Mouse (Mus musculus): Measurements from ENCODE around the gene Lrrc25.

The Lrrc25 gene

DNA sequence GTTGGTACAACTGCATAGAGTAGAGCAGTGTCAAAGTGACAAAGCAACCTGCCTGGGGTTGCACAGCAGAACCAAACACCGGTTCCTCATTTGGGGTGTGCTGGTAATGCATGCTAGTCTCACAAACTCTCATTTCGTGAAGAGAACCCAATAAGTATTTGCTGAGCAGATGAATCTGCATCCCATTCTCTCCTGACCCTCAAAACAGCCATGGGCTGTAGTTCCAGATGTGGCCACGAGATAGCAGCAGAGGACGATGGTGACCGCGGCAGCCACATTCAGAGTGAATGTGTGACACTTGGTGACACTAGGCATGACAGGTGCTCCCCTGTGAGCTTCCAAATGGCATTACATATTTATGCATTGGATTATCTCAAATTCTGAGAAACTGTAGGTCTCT is 4.1 kb upstream of the Lrrc25 start:
- in situ Hi-C loops (cut with MboI; ENCODE audit: unreplicated experiment in 2 of 2), result loop anchor here (5.0 to 10.0 kb wide), 4 partner anchors 35 to 233 kb away; no protein-coding TSS in a partner anchor

DNA sequence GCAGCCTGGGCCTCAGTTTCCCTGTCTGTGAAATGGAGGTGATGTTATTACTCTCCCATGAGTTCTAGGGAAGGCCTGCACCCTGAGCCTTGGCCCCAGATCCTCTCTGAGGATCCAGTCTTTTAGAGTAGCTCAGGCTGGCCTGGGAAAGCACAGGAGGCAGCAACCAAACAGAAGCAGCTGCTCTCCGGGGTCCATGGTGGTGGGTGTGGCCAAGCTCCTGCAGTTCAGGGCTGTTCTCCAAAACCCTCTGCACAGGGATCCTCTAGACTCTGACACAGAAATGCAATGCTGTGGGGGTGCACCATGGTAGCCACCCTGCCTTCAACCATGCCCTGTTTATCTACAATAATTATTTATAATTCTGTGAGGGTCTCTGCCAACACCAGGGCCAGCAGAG is 2.2 kb upstream of the Lrrc25 start:
- in situ Hi-C loops (cut with MboI; ENCODE audit: unreplicated experiment in 2 of 2), result loop anchor here (5.0 to 10.0 kb wide), 4 partner anchors 34 to 231 kb away; no protein-coding TSS in a partner anchor

DNA sequence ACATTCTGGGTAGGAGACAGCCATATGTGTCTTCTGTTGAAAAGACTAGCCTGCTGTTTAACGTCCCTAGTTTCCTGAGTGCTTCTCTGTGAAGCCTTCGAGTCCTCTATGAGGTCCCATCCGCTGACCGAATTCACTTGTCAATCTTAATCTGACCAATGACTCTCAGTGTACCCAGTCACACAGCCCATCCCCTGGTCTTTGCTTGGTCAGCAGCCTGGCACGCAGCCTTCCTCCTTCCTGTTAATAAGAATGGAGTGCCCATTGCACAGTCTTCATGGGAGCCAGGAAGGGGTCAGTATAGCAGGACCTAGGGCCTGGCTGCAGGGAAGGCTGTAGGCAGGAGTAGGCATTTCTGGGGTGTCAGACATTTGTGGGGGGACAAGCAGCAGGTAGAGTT is 1.5 kb upstream of the Lrrc25 start:
- in situ Hi-C loops (cut with MboI; ENCODE audit: unreplicated experiment in 2 of 2), result loop anchor here (5.0 to 10.0 kb wide), 4 partner anchors 33 to 230 kb away; no protein-coding TSS in a partner anchor

- in situ Hi-C loops (cut with MboI; ENCODE audit: unreplicated experiment in 2 of 2), result loop anchor here (10.0 kb wide), 1 partner anchor 230 kb away; no protein-coding TSS in a partner anchor
Observed at GRCm38 (mm10) chr8:70615281-70615680, 674 bp upstream of the Lrrc25 start.

DNA sequence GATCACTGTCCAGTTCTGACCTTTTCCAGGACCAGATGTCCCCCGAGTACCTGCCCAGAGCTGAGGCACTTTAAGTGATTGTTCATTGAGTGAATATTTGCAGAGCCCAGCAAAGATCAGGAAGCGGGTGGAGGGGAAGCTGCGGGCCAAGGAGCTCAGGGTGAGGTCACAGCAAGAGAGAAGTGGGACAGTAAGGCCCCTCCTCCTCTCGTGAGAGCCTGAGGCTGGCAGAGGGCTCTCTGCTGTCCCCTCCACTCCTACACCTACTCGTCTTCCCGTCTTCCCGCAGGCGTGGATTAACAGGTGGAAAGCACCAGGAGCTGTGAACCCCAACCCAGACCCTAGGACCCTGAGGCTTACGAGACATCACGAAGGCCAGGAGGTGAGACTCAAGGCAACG is 690 bp downstream of the Lrrc25 start:
- in situ Hi-C loops (cut with MboI; ENCODE audit: unreplicated experiment in 2 of 2), result loop anchor here (10.0 kb wide), 1 partner anchor 228 kb away; no protein-coding TSS in a partner anchor

GRCm38 (mm10) chr8:70617985-70618384 is 2.0 kb downstream of the Lrrc25 start:
- in situ Hi-C loops (cut with MboI; ENCODE audit: unreplicated experiment in 2 of 2), result loop anchor here (10.0 kb wide), 1 partner anchor 227 kb away; no protein-coding TSS in a partner anchor

DNA sequence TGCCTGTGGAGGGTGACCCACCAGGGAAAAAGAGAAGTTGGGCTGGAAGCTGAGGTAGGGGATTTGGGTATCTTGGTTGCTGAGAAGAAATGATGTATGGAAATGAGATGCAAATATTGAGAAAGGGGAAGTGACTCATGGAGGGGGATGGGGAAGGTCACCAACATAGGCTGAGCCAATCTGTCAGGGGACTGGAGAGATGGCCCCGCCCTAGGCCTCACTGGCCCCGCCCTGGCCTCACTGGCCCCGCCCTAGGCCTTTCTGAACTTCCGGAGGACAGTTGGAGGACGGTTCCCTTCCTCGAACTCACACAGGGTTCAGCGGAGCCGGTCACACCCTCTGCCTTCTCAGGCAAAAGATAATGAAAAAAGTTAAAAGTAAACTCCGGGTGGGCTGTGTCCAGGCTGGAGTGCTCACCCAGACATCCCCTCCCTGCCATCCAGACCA is 3.0 kb downstream of the Lrrc25 start:
- in situ Hi-C loops (cut with MboI; ENCODE audit: unreplicated experiment in 2 of 2), result loop anchor here (10.0 kb wide), 1 partner anchor 226 kb away; no protein-coding TSS in a partner anchor

DNA sequence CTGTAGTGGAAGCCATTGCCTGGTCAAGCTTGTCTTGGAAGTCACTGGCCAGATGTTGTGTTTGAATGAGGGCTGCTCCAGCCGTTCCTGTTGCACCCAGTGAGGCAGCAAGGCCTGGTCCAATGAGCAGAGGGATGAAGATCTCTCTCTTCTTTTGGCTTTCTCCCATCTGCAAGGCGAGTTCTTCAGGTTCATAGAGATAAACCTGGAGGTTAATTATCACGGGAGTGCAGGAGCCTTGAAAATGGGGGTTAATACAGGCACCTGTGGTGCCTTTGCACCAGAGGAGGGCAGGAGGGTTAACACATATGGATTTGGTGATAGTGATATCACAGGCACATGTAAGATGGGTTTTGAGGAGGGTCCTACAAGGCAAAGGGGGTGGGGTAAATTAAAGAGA is 6.3 kb downstream of the Lrrc25 start:
- in situ Hi-C loops (cut with MboI; ENCODE audit: unreplicated experiment in 2 of 2), result no loop called here

- in situ Hi-C loops (cut with MboI; ENCODE audit: unreplicated experiment in 2 of 2), result no loop called here
Observed at GRCm38 (mm10) chr8:70625104-70625503, 9.1 kb downstream of the Lrrc25 start.

DNA sequence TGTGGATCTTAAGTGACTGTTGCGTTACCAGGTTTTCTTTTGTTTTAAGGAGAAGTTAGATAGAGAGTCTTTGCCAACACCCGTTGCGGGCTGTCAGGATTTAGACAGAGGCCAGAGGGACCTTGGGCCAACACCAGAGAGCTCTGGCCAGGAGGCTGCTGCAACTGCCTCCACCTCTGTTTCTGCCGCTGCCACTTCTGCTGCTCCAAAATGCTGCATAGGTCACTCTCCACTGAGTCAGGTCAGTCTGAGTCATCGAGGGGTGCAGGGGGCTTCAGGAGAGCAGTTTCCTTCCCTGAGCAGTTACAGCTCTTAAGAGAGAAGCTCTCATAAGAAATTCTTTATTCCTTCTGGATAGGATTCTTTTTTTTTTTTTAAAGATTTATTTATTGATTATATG is 11.1 kb downstream of the Lrrc25 start:
- in situ Hi-C loops (cut with MboI; ENCODE audit: unreplicated experiment in 2 of 2), result no loop called here

DNA sequence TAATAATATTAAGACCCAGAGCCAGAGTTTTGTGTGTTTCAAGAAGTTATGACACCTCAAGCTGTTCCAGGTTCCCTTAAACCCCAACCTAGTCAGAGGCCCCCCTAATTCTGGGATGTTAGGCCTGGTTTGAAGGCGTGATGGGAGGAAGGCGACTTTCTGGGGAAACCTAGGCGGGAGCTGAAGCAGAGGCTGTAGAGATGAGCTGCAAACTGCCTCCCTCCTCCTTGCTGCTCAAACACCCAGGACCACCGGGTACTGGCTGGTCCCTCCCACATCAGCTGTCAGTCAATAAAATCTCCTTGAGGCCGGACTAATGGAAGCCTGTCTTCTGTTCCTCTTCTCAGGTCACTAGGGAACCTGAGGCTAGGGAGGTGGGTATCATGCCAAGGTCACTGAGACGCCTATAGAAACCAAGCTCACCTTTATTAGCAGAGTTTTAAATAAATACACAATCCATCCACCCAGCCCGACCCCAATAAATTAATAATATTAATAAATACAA is 13.1 kb downstream of the Lrrc25 start:
- in situ Hi-C loops (cut with MboI; ENCODE audit: unreplicated experiment in 2 of 2), result no loop called here

GRCm38 (mm10) chr8:70629574-70630531 is 13.9 kb downstream of the Lrrc25 start:
- in situ Hi-C loops (cut with MboI; ENCODE audit: unreplicated experiment in 2 of 2), result loop anchor here in 1 of 2 experiments (5.0 kb wide), 1 partner anchor 82 kb away; no protein-coding TSS in a partner anchor

DNA sequence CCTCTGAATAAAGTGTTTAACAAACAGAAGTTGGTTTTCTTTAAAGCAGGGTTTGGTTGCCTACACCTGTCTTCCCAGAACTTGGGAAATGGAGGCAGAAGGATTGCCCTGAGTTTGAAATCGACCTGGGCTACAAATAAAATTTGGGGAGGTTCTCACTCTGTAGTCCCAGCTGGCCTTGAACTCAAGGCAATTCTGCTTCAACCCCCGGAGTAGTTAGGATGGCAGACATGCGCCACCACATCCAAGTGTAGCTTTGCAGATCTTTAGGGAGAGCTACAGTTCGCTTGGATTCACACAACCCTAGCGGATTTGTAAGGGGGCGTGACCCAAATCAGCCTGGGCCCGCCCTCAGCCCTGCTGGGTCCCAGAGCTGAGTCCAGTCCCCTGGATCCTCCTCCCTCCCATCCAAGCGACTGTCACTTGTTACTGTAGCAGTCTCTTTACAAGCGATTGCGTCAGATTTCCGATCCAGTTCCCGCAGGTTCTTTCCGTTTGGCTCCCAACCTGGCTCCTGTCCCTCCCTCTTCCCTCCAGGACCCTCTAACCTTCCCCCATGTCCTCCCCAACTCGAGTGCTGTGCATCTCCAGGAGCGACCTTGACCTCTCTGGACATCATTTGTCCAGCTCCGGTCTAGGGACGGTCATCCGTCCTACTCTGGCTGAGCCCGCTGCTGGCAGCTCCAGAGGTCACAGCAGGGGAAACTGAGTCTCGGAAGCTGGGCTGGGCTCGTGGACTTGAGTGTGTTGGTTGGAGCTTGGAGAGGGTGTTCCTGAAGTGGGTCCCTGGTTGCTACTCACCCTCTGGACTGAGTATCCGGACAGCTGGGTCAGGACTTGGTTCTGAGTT is 14.8 kb downstream of the Lrrc25 start:
- in situ Hi-C loops (cut with MboI; ENCODE audit: unreplicated experiment in 2 of 2), result loop anchor here in 1 of 2 experiments (5.0 kb wide), 1 partner anchor 82 kb away; no protein-coding TSS in a partner anchor

DNA sequence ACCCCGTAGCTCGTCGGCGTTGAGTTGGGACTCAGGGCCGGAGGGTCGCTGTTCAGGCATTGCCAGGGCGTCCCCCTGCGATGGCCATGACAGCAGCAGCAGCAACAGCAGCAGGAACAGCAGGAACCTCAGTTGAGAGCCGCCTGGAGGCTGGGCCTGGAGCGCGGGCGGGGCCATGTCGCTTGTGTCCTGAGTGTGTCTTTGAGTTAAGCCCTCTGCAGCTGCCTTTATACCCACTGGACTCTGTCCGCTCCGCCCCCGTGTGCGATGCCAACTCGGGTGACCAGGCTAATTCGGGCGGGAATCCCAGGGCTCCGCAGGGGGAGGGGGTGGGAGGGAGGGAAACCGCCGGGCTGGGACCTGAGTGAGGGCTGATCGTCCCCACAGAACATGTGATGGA is 15.5 kb downstream of the Lrrc25 start:
- in situ Hi-C loops (cut with MboI; ENCODE audit: unreplicated experiment in 2 of 2), result loop anchor here in 1 of 2 experiments (5.0 kb wide), 1 partner anchor 81 kb away; no protein-coding TSS in a partner anchor

GRCm38 (mm10) chr8:70632346-70632892 is 16.5 kb downstream of the Lrrc25 start, which contains the start of gene Gdf15:
TSS of gene Gdf15 (minus strand) at chr8:70632456.
- in situ Hi-C loops (cut with MboI; ENCODE audit: unreplicated experiment in 2 of 2), result loop anchor here in 1 of 2 experiments (5.0 kb wide), 1 partner anchor 80 kb away; no protein-coding TSS in a partner anchor

DNA sequence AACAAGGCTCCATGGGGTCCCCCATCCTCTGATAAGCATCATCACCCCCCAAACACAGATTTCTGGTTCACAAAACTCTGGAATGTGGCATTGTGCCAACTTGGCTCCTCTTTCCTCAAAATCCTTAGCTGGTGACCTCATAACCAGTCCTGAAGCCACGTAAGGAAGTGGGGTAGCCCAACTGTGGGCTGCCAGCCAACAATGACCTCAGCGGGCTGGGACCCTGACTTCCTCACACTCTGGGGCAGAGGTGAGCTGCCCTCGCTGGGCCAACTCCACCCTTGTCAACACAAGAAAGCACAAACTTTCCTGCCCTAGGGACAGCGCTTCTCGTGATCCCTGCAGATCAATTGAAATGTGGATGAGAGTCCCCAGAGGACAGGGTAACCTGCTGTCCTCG is 18.1 kb downstream of the Lrrc25 start:
- in situ Hi-C loops (cut with MboI; ENCODE audit: unreplicated experiment in 2 of 2), result loop anchor here in 1 of 2 experiments (5.0 kb wide), 1 partner anchor 78 kb away; no protein-coding TSS in a partner anchor

DNA sequence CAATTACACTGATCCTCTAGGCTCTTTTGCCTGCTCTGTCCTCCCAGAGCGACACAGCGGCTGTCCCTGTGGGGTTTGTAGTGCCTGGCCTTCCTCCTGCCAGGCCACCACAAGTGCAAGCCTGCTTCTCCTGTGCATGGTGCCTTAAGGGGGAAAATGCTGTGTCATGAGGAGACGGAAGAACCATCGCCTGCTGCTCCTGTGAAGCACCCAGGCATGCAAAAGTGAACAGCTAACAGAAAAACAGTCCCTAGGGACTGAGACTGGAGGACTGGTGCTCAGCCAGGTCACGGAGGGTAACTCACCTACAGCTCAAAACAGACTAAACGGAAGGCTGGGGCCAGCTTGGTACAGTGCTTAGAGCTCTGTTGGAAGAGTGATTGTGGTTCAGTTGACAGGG is 19.6 kb downstream of the Lrrc25 start:
- in situ Hi-C loops (cut with MboI; ENCODE audit: unreplicated experiment in 2 of 2), result no loop called here

- in situ Hi-C loops (cut with MboI; ENCODE audit: unreplicated experiment in 2 of 2), result no loop called here
Observed at GRCm38 (mm10) chr8:70636838-70637237, 20.9 kb downstream of the Lrrc25 start.

GRCm38 (mm10) chr8:70638752-70639151 is 22.8 kb downstream of the Lrrc25 start:
- in situ Hi-C loops (cut with MboI; ENCODE audit: unreplicated experiment in 2 of 2), result no loop called here

DNA sequence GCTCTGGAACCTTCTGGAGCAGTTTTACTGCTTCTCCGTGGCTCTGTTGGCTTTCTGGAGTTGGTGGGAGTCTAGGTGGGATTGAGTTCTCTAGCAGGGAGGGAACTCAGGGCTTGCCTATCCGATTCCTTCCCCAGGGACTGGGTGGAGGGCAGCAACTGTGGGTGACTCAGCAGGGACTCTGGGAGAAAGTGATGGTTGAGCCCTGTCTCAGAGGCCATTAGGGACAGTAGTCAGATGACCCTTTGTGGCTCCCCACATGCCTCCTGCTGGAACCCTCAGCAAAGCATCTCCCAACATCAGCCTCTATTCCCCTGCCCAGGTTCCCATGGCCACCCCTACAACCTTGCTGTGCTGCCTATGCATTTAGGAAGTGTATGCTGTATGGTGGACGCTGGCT is 27.1 kb downstream of the Lrrc25 start:
- in situ Hi-C loops (cut with MboI; ENCODE audit: unreplicated experiment in 2 of 2), result no loop called here

Data from v-Abl transformed pro-B cells (cell line).